Mouse (Mus musculus): ENCODE data around the gene Slc1a1. TPM values are rescaled to one million over a fixed set of nuclear protein-coding genes. Genes with fewer than 3 reads are reported as not detected.

Slc1a1 gene
- polyA plus RNA-seq, 2 experiments from 2014 or later, result not detected

- no peak for ATAC-seq
Observed at GRCm38 (mm10) chr19:28926366-28926765, 91.5 kb downstream of the Slc1a1 start.

- no peak for ATAC-seq
Observed at GRCm38 (mm10) chr19:28927396-28927795, 92.5 kb downstream of the Slc1a1 start.

- no peak for ATAC-seq
Observed at GRCm38 (mm10) chr19:28929034-28929433, 94.2 kb downstream of the Slc1a1 start.

GRCm38 (mm10) chr19:28934897-28935296 is 100.0 kb downstream of the Slc1a1 start:
- ATAC-seq, result no peak

GRCm38 (mm10) chr19:28940135-28940874 is 105.5 kb downstream of the Slc1a1 start:
- ATAC-seq, result no peak

- no peak for ATAC-seq
Observed at GRCm38 (mm10) chr19:28941271-28941670, 106.4 kb downstream of the Slc1a1 start.

- ATAC-seq, result no peak
Observed at GRCm38 (mm10) chr19:28946782-28947181, 111.9 kb downstream of the Slc1a1 start.

- ATAC-seq, result no peak
Observed at GRCm38 (mm10) chr19:28947311-28947710, 112.5 kb downstream of the Slc1a1 start.

- no peak for ATAC-seq
Observed at GRCm38 (mm10) chr19:28951251-28951650, 116.4 kb downstream of the Slc1a1 start.

GRCm38 (mm10) chr19:28963113-28963512 is 128.3 kb downstream of the Slc1a1 start:
- ATAC-seq, result no peak

- no peak for ATAC-seq
Observed at GRCm38 (mm10) chr19:28963513-28963841, 128.6 kb downstream of the Slc1a1 start.

Other genes with a start within 250 kb of the Slc1a1 start
- gene Glis3, start 155.0 kb upstream of the Slc1a1 start, polyA plus RNA-seq (2017; shearing (Covaris generic)), result 1 to 10 TPM in 1 of 2 experiments, under 1 TPM in 1; 0.13 to 1.3 TPM
- 1 to 10 TPM; 1.6 to 2.5 TPM for gene Plpp6, start 128.9 kb downstream of the Slc1a1 start, polyA plus RNA-seq (2017; shearing (Covaris generic))
- under 1 TPM in 1 of 2 experiments, not detected in 1; 0.22 TPM for gene 4430402I18Rik, start 132.8 kb downstream of the Slc1a1 start, polyA plus RNA-seq (2017; shearing (Covaris generic))
- gene Cdc37l1, start 155.3 kb downstream of the Slc1a1 start, polyA plus RNA-seq (2017; shearing (Covaris generic)), result 10 to 100 TPM; 26.7 to 38.7 TPM
- 10 to 100 TPM; 21.3 to 23.5 TPM for gene Ak3, start 212.9 kb downstream of the Slc1a1 start, polyA plus RNA-seq (2017; shearing (Covaris generic))